Mouse (Mus musculus) G1E (cell line): ENCODE data around the gene Mrpl35.

ENCODE experiments used
- CTCF ChIP-seq: IDR thresholded peaks from 2 replicates; pipeline ENCODE4 v1.5.1; 2012; ENCODE audit warnings: low read depth, low read length, inconsistent platforms, mixed read lengths
- GATA1 ChIP-seq: IDR thresholded peaks from 2 replicates; pipeline ENCODE4 v1.6.1; 2012; ENCODE audit warnings: borderline replicate concordance, low read length, inconsistent platforms, mixed read lengths

DNA sequence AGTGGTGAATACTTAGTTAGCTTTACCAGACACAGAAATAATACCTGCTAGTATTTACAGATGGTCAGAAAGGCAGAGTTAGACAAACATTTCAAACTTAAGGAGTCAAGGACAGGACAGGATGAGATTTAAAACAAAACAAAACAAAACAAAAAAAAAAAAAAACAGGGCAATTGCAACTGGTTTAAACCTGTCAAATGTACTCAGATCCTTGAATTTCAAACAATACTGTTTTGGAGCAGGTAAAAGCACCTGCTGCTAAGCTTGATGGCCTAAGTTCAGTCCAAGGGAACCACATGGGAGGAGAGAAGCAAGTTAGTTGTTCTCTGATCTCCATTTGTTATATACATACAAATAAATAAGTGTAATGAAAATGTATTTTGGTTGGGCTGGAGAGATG, 13.0 kb upstream of the Mrpl35 start:
- TF ChIP-seq CTCF: no peak
- no peak for TF ChIP-seq GATA1
